Mouse (Mus musculus): ENCODE measurements around the gene Cngb1.

Gene Cngb1

GRCm38 (mm10) chr8:95326822-95327221, 20.4 kb upstream of the Cngb1 start:
- in situ Hi-C loops (cut with MboI, MseI) = no loop called here

- in situ Hi-C loops (cut with MboI, MseI) = no loop called here
Observed at GRCm38 (mm10) chr8:95324646-95325045, 18.3 kb upstream of the Cngb1 start.

GRCm38 (mm10) chr8:95323201-95323600, 16.8 kb upstream of the Cngb1 start:
- in situ Hi-C loops (cut with MboI, MseI) = no loop called here

GRCm38 (mm10) chr8:95320224-95321139, 14.1 kb upstream of the Cngb1 start:
- in situ Hi-C loops (cut with MboI, MseI) = no loop called here

GRCm38 (mm10) chr8:95315350-95315749, 9.0 kb upstream of the Cngb1 start:
- in situ Hi-C loops (cut with MboI, MseI) = no loop called here

- in situ Hi-C loops (cut with MboI, MseI) = no loop called here
Observed at GRCm38 (mm10) chr8:95314707-95315106, 8.3 kb upstream of the Cngb1 start.

- in situ Hi-C loops (cut with MboI, MseI) = no loop called here
Observed at GRCm38 (mm10) chr8:95313857-95314256, 7.5 kb upstream of the Cngb1 start.

GRCm38 (mm10) chr8:95312836-95313235, 6.5 kb upstream of the Cngb1 start:
- in situ Hi-C loops (cut with MboI, MseI) = no loop called here

- in situ Hi-C loops (cut with MboI, MseI) = no loop called here
Observed at GRCm38 (mm10) chr8:95310342-95310970, 4.1 kb upstream of the Cngb1 start, which contains the start of gene Tepp. Tepp (plus strand) TSS chr8:95310566.

- in situ Hi-C loops (cut with MboI, MseI) = loop anchor here (5.0 kb wide), 1 partner anchor 48 kb away; no protein-coding TSS in a partner anchor
Observed at GRCm38 (mm10) chr8:95305526-95305925, 859 bp downstream of the Cngb1 start.

- in situ Hi-C loops (cut with MboI, MseI) = no loop called here
Observed at GRCm38 (mm10) chr8:95302410-95302809, 4.0 kb downstream of the Cngb1 start.

GRCm38 (mm10) chr8:95293891-95294290, 12.5 kb downstream of the Cngb1 start:
- in situ Hi-C loops (cut with MboI, MseI) = no loop called here

GRCm38 (mm10) chr8:95293172-95293571, 13.2 kb downstream of the Cngb1 start:
- in situ Hi-C loops (cut with MboI, MseI) = no loop called here

GRCm38 (mm10) chr8:95289066-95289650, 17.2 kb downstream of the Cngb1 start:
- in situ Hi-C loops (cut with MboI, MseI) = no loop called here

- in situ Hi-C loops (cut with MboI, MseI) = no loop called here
Observed at GRCm38 (mm10) chr8:95281493-95281892, 24.9 kb downstream of the Cngb1 start.

- in situ Hi-C loops (cut with MboI, MseI) = no loop called here
Observed at GRCm38 (mm10) chr8:95272871-95273270, 33.5 kb downstream of the Cngb1 start.

- in situ Hi-C loops (cut with MboI, MseI) = no loop called here
Observed at GRCm38 (mm10) chr8:95271841-95272240, 34.5 kb downstream of the Cngb1 start.

- in situ Hi-C loops (cut with MboI, MseI) = no loop called here
Observed at GRCm38 (mm10) chr8:95270501-95270900, 35.9 kb downstream of the Cngb1 start.

GRCm38 (mm10) chr8:95262181-95262580, 44.2 kb downstream of the Cngb1 start:
- in situ Hi-C loops (cut with MboI, MseI) = no loop called here

GRCm38 (mm10) chr8:95255611-95256010, 50.8 kb downstream of the Cngb1 start:
- in situ Hi-C loops (cut with MboI, MseI) = loop anchor here (5.0 kb wide), 1 partner anchor 52 kb away; the partner anchor contains the start of gene Cngb1

GRCm38 (mm10) chr8:95254564-95255434, 51.6 kb downstream of the Cngb1 start:
- in situ Hi-C loops (cut with MboI, MseI) = loop anchor here (5.0 kb wide), 2 partner anchors 53 to 78 kb away; partner anchors contain the start of genes Cngb1, Usb1 and Zfp319

Data from T-helper 1 cell (primary cell).